Mouse (Mus musculus): ENCODE results near the gene Vac14.

- TF ChIP-seq TAL1 (IDR thresholded peaks at IDR 0.05; ENCODE audit: low read length), result no peak
- TF ChIP-seq GATA1 (IDR thresholded peaks at IDR 0.05; ENCODE audit: low read length), result no peak
Observed at GRCm38 (mm10) chr8:110594164-110594563, 24.2 kb upstream of the Vac14 start.
